Mouse (Mus musculus) ES-E14 (cell line): ENCODE measurements around the gene Cd40.

Experiments
- HCFC1 ChIP-seq: IDR thresholded peaks from 2 replicates; pipeline ENCODE4 v1.6.1; 2012; ENCODE audit warnings: low read length, inconsistent platforms, borderline replicate concordance; ENCODE audit not compliant: insufficient read depth
- MAFK ChIP-seq: IDR thresholded peaks from 2 replicates; pipeline ENCODE4 v1.6.1; 2014; ENCODE audit warnings: mild to moderate bottlenecking, low read depth, low read length, inconsistent platforms; ENCODE audit not compliant: insufficient read depth
- ZC3H11A ChIP-seq: IDR thresholded peaks from 2 replicates; pipeline ENCODE4 v1.6.1; 2012; ENCODE audit warnings: low read depth, mild to moderate bottlenecking, inconsistent platforms, low read length, borderline replicate concordance
- ZNF384 ChIP-seq: IDR thresholded peaks from 2 replicates; pipeline ENCODE4 v1.6.1; 2012; ENCODE audit warnings: low read depth, low read length, inconsistent platforms

- TF ChIP-seq ZNF384 (no peak), MAFK (no peak), HCFC1 (no peak), ZC3H11A (no peak)
These were observed 45.8 kb upstream of the Cd40 start for GRCm38 (mm10) chr2:165009581-165009980.
